Mouse (Mus musculus) heart, embryonic 12.5 days (tissue): ENCODE measurements around the gene Zfp57. TPM values are rescaled to one million over a fixed set of nuclear protein-coding genes. Genes with fewer than 3 reads are reported as not detected.
"Not testable (repeated sequence)": the region's sequence is repeated elsewhere in the genome, so short reads cannot be mapped to it uniquely, and the experiment has no call there.

Experiments
- ATAC-seq: fragments of 200-750 bp; cut with Nextera tagmentation; 2 replicates; pipeline ENCODE4 v1.8.0; 2017; ENCODE audit warnings: moderate TSS enrichment, moderate library complexity; ENCODE audit not compliant: insufficient number of reproducible peaks, low FRiP score
- H3K27ac ChIP-seq: fragments of 300-500 bp; sonication (generic); 2 replicates; pipeline ENCODE4 v1.5.1; 2016; ENCODE audit warnings: mild to moderate bottlenecking, moderate library complexity; ENCODE audit not compliant: poor library complexity, severe bottlenecking
- H3K27me3 ChIP-seq: fragments of 300-500 bp; sonication (generic); replicated peaks from 2 replicates; pipeline ENCODE4 v1.6.1; 2016; ENCODE audit warnings: mild to moderate bottlenecking, moderate library complexity
- H3K36me3 ChIP-seq: fragments of 300-500 bp; sonication (generic); 2 replicates; pipeline ENCODE4 v1.6.1; 2016; ENCODE audit warnings: mild to moderate bottlenecking, moderate library complexity
- H3K4me1 ChIP-seq: fragments of 300-500 bp; sonication (generic); replicated peaks from 2 replicates; pipeline ENCODE4 v1.6.1; 2016; ENCODE audit warnings: mild to moderate bottlenecking
- H3K4me2 ChIP-seq: fragments of 300-500 bp; sonication (generic); 2 replicates; pipeline ENCODE4 v1.6.1; 2016; ENCODE audit warnings: mild to moderate bottlenecking, moderate library complexity
- H3K4me3 ChIP-seq: fragments of 300-500 bp; sonication (generic); 2 replicates; pipeline ENCODE4 v1.5.1; 2016; ENCODE audit warnings: mild to moderate bottlenecking
- H3K9ac ChIP-seq: fragments of 300-500 bp; sonication (generic); 2 replicates; pipeline ENCODE4 v1.6.1; 2016; ENCODE audit warnings: mild to moderate bottlenecking, moderate library complexity
- H3K9me3 ChIP-seq: fragments of 300-500 bp; sonication (generic); replicated peaks from 2 replicates; pipeline ENCODE4 v1.6.1; 2016; ENCODE audit warnings: mild to moderate bottlenecking, moderate library complexity
- WGBS: fragments of 180-500 bp; shearing (Covaris S2); methylation state at CpG from one replicate; pipeline ENCODE4 v1.1.7; 2016; 5-methylcytosine and 5-hydroxymethylcytosine counted together
- polyA plus RNA-seq: library from polyadenylated mRNA; unstranded; fragments of >200 nt; fragmentation: Nextera tagmentation; extraction: Ambion mirVana; gene quantifications from 2 replicates; pipeline ENCODE4 v1.2.1, GENCODE M21; 2016

Zfp57 gene
- polyA plus RNA-seq, 1 experiment from 2014 or later = 64.4 TPM

- no peaks in the 10 kb centered on the region for H3K9me3 ChIP-seq
- no peak overlapping the region for H3K4me3 ChIP-seq
- no peak overlapping the region for H3K4me2 ChIP-seq
- ATAC-seq = no peak
- H3K36me3 ChIP-seq = no peaks in the 10 kb centered on the region
- H3K4me1 ChIP-seq = 0 out of 2 replicates have a peak, but pooled peaks cover 3% of the 10 kb centered on the region
- H3K9ac ChIP-seq = no peak overlapping the region
- no peaks in the 10 kb centered on the region for H3K27me3 ChIP-seq
- H3K27ac ChIP-seq = no peak overlapping the region
- WGBS = 26% methylated on average over 7 of the region's 7 CpGs
Observed at GRCm38 (mm10) chr17:36997033-36997735, 3.8 kb upstream of the Zfp57 start.

- H3K4me1 ChIP-seq = peaks cover 6% of the 10 kb centered on the region; the same call in 1 of the 2 replicates
- 57% methylated on average over 2 of the region's 2 CpGs for WGBS
- no peak overlapping the region for H3K9ac ChIP-seq
- H3K27ac ChIP-seq = no peak overlapping the region
- no peak overlapping the region for H3K4me2 ChIP-seq
- no peaks in the 10 kb centered on the region for H3K27me3 ChIP-seq
- H3K36me3 ChIP-seq = no peaks in the 10 kb centered on the region
- H3K9me3 ChIP-seq = no peaks in the 10 kb centered on the region
- ATAC-seq = no peak
- no peak overlapping the region for H3K4me3 ChIP-seq
Observed at GRCm38 (mm10) chr17:36998477-36998876, 2.5 kb upstream of the Zfp57 start.

GRCm38 (mm10) chr17:37002364-37003330 is 1.7 kb downstream of the Zfp57 start:
- peak; percentile 89 for ATAC-seq
- Histone ChIP-seq H3K36me3 (peaks cover 30% of the 10 kb centered on the region), H3K9me3 (no peaks in the 10 kb centered on the region), H3K27ac (peak overlapping the region; percentile 86), H3K27me3 (no peaks in the 10 kb centered on the region), H3K4me3 (peak overlapping the region; percentile 71), H3K4me1 (peaks cover 9% of the 10 kb centered on the region; the same call in 1 of the 2 replicates), H3K4me2 (peak overlapping the region; percentile 84), H3K9ac (peak overlapping the region; percentile 89)
- WGBS = under 1% methylated on average over 49 of the region's 49 CpGs

- Histone ChIP-seq H3K4me1 (peaks cover 9% of the 10 kb centered on the region; the same call in 1 of the 2 replicates), H3K27ac (peak overlapping the region; percentile 86; the same call in 1 of the 2 replicates), H3K4me3 (peak overlapping the region; percentile 71), H3K4me2 (peak overlapping the region; percentile 84), H3K9me3 (no peaks in the 10 kb centered on the region), H3K9ac (peak overlapping the region; percentile 89), H3K27me3 (no peaks in the 10 kb centered on the region), H3K36me3 (peaks cover 38% of the 10 kb centered on the region)
- 34% methylated on average over 4 of the region's 4 CpGs for WGBS
- ATAC-seq = no peak
Observed at GRCm38 (mm10) chr17:37003366-37003765, 2.4 kb downstream of the Zfp57 start.

- Histone ChIP-seq H3K4me3 (no peak overlapping the region), H3K9me3 (no peaks in the 10 kb centered on the region), H3K36me3 (peaks cover 61% of the 10 kb centered on the region), H3K4me2 (no peak overlapping the region), H3K4me1 (peaks cover 5% of the 10 kb centered on the region; the same call in 1 of the 2 replicates), H3K9ac (no peak overlapping the region), H3K27me3 (no peaks in the 10 kb centered on the region), H3K27ac (no peak overlapping the region)
- ATAC-seq = no peak
- WGBS = 80% methylated on average over 6 of the region's 6 CpGs
Observed at GRCm38 (mm10) chr17:37008161-37008560, 7.2 kb downstream of the Zfp57 start.

- WGBS = 89% methylated on average over 17 of the region's 17 CpGs
Observed at GRCm38 (mm10) chr17:37009460-37010042, 8.6 kb downstream of the Zfp57 start.

GRCm38 (mm10) chr17:37011719-37012118 is 10.8 kb downstream of the Zfp57 start:
- 78% methylated on average over 3 of the region's 3 CpGs for WGBS
- Histone ChIP-seq H3K4me2 (no peak overlapping the region), H3K9me3 (no peaks in the 10 kb centered on the region), H3K27ac (no peak overlapping the region), H3K4me3 (no peak overlapping the region), H3K9ac (no peak overlapping the region), H3K4me1 (no peaks in the 10 kb centered on the region), H3K36me3 (peaks cover 40% of the 10 kb centered on the region), H3K27me3 (no peaks in the 10 kb centered on the region)
- no peak for ATAC-seq

More at GRCm38 (mm10) chr17:37009460-37010042, 8.6 kb downstream of the Zfp57 start:
- ATAC-seq = no peak
- Histone ChIP-seq H3K27ac (no peak overlapping the region), H3K4me1 (no peaks in the 10 kb centered on the region), H3K9me3 (no peaks in the 10 kb centered on the region), H3K27me3 (no peaks in the 10 kb centered on the region), H3K4me3 (no peak overlapping the region), H3K36me3 (peaks cover 58% of the 10 kb centered on the region), H3K4me2 (no peak overlapping the region), H3K9ac (no peak overlapping the region)

- no peaks in the 10 kb centered on the region for H3K27me3 ChIP-seq
- no peaks in the 10 kb centered on the region for H3K9me3 ChIP-seq
- peaks cover 36% of the 10 kb centered on the region for H3K36me3 ChIP-seq
- no peaks in the 10 kb centered on the region for H3K4me1 ChIP-seq
- WGBS = 48% methylated on average over 5 of the region's 5 CpGs
- H3K27ac ChIP-seq = no peak overlapping the region
- no peak overlapping the region for H3K4me3 ChIP-seq
- no peak for ATAC-seq
- no peak overlapping the region for H3K4me2 ChIP-seq
- H3K9ac ChIP-seq = no peak overlapping the region
Observed at GRCm38 (mm10) chr17:37012141-37012540, 11.2 kb downstream of the Zfp57 start.

- Histone ChIP-seq H3K27me3 (no peaks in the 10 kb centered on the region), H3K9me3 (no peaks in the 10 kb centered on the region)
- ATAC-seq = no peak
Observed at GRCm38 (mm10) chr17:37016333-37016732, 15.4 kb downstream of the Zfp57 start.

GRCm38 (mm10) chr17:37018328-37018727 is 17.4 kb downstream of the Zfp57 start:
- Histone ChIP-seq H3K9ac (no peak overlapping the region), H3K9me3 (no peaks in the 10 kb centered on the region), H3K36me3 (no peaks in the 10 kb centered on the region), H3K27ac (no peak overlapping the region), H3K4me1 (no peaks in the 10 kb centered on the region), H3K4me3 (no peak overlapping the region), H3K27me3 (no peaks in the 10 kb centered on the region), H3K4me2 (no peak overlapping the region)
- WGBS = 80% methylated on average over 3 of the region's 3 CpGs
- ATAC-seq = no peak

More at GRCm38 (mm10) chr17:37016333-37016732, 15.4 kb downstream of the Zfp57 start:
- Histone ChIP-seq H3K9ac (no peak overlapping the region), H3K4me3 (no peak overlapping the region), H3K36me3 (peaks cover under 1% of the 10 kb centered on the region; the same call in 1 of the 2 replicates), H3K4me2 (no peak overlapping the region), H3K4me1 (no peaks in the 10 kb centered on the region), H3K27ac (no peak overlapping the region)

- H3K9me3 ChIP-seq, H3K27me3 ChIP-seq, H3K36me3 ChIP-seq, H3K4me1 ChIP-seq, H3K4me2 ChIP-seq, H3K27ac ChIP-seq, H3K4me3 ChIP-seq, H3K9ac ChIP-seq, ATAC-seq: not testable (repeated sequence)
- WGBS = 77% methylated on average over 5 of the region's 5 CpGs
Observed at GRCm38 (mm10) chr17:37019242-37019641, 18.3 kb downstream of the Zfp57 start.
